Mouse (Mus musculus) ovary, postnatal 10 days (tissue): Measurements from ENCODE around the gene Cfd.

ENCODE experiments used
- DNase-seq: peaks from one replicate; pipeline ENCODE4 v3.0.0; 2022; ENCODE audit warnings: low spot score

The Cfd gene

DNA sequence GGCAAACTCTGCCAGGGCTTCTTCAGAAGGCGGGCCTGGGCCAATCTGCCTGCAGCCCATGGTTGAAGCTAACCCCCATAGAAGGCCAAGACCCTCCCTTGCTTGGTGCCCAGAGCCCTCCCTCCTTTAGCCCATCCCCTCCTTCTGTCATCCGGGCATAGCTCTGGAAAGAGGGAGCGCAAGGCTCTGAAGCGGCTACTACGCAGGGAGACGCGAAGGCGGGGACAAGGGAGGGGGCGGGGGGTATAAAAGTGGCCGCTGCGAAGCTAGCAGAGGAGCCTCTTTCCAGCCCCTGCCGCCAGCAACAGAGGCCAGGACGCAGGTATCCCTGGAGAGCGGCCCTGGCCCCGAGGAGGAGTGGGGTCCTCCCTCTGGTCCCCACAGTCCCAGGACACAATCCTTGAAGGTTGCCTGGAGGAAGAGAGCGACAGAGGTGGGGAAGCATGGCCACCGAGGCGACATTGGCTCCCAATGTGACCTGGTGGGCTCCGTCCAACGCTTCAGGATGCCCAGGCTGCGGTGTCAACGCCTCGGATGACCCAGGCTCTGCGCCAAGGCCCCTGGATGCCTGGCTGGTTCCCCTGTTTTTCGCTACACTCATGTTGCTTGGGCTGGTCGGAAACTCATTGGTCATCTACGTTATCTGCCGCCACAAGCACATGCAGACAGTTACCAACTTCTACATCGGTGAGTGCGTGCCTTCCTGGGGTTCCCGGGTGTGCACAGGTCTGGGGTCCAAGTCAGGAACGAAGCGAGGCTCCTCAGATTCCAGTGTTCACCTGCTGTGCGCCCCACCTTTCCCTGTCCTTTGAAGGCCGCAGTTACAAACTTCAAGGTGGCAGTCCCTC lies 27.8 kb downstream of the Cfd start:
- DNase-seq, result no peak

DNA sequence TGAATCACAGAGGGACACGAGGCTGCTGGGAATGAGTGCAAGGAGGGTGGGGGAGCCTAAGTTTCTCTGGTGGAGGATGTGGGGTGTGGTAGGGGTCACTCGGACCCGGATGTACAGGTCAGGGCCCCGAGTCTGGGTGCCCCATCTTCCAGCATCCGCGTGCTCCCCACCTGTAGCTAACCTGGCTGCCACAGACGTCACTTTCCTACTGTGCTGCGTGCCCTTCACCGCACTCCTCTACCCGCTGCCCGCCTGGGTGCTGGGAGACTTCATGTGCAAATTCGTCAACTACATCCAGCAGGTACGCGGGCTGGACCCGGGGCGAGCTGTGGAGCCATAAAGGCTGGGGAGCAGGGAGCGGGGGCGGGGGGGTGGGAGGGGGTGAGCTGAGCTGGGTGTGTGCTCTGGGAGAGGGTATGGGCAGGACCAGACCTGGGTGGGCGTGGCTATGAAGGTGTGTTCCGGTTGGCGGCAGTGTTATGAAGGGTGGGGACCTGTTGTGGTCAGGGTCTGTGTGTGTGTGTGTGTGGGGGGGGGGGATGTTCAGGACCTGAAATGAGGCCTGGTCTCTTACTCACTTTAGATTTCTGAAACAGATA lies 28.7 kb downstream of the Cfd start:
- no peak for DNase-seq

DNA sequence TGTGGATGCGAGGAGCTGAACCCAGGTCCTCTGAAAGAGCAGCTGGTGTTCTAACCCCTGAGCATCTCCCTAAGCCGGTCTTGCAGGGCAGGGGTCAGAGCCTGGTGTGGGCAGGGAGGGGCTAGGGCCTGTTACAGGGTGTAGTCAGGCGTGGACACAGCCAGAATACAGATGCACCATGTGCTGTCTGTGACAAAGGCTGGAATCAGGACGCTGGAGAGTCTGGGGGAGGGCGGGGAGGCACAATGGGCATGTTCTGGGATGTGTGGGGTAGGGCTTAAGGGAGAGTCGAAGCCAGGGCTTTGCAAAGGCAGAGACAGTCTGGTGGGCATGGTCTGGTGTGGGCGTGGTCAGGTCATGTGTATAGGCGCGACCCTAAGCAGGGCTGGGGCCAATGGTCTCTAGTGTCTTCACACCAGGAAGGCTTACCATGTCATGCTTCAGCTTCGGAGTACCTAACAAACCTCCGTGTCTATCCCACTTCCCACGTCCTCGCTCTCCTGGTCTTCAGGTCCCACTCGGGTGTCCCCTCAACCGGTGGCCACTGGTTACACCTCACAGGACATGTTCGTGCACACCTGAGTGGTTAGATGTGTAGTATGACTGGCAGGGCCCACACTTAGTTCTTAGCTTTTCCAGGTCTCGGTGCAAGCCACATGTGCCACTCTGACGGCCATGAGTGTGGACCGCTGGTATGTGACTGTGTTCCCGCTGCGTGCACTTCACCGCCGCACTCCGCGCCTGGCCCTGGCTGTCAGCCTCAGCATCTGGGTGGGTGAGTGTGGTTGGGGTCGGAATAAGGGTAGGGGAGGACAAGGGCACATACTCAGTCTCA lies 29.6 kb downstream of the Cfd start:
- no peak for DNase-seq

DNA sequence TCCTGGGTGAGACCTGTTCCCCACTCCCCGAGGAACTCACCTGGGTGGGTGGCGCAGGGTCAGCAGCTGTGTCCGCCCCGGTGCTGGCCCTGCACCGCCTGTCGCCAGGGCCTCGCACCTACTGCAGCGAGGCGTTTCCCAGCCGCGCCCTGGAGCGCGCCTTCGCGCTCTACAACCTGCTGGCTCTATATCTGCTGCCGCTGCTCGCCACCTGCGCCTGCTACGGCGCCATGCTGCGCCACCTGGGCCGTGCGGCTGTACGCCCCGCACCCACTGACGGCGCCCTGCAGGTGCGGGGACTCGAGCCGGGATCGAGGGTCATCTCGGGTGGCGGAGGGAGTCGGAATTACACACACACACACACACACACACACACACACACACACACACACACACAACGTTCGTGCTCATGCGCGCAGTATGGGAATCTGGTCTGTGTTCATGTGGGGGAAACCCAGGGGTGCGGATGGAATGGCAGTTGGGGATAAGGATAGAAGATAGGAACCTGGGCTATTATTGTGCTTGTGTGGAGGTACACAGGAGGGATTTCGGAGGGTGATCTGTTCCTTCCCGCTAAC lies 30.4 kb downstream of the Cfd start, which contains the start of gene R3hdm4:
R3hdm4 (minus strand) TSS at position 251 of the 578 bp plus-strand sequence.
- no peak for DNase-seq

GRCm38 (mm10) chr10:79921572-79921971 lies 30.9 kb downstream of the Cfd start:
- no peak for DNase-seq

DNA sequence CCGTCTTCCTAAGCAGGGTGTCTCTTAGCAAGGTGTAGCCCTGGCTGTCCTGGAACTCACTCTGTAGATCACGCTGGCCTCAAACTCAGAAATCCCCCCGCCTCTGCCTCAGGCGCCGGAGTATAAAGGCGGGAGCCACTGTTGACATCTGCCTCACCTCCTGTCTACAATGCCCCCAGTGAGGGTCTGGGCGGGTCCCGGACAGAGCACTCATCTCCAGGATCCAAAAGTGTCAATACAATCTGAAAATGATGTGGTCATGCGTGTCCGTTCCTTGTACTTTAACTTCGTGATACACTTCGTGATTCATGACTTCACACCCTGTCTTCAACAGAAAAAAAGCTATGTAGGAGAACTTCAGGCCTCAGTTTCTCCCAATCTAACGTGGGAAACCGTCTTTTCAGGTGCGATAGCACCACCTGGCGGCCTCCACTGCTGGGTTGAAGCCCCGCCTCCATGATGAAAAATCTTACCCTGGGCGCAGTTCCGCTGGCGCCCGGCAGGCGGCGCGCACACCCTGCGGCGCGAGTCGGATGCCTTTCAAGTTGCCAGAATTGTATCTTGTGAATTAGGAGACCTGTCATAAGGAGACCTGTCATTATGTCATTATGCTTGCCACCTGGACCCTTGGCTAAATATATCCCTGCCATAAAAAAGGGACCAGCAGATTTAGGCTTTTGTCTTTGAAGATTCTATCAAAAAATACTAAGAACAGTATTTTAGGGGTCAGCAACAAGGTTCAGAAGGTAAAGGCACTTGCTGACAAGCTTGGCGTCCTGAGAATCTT lies 34.5 kb downstream of the Cfd start:
- peak; percentile 93 for DNase-seq

GRCm38 (mm10) chr10:79925785-79926490 lies 35.3 kb downstream of the Cfd start:
- DNase-seq, result no peak

DNA sequence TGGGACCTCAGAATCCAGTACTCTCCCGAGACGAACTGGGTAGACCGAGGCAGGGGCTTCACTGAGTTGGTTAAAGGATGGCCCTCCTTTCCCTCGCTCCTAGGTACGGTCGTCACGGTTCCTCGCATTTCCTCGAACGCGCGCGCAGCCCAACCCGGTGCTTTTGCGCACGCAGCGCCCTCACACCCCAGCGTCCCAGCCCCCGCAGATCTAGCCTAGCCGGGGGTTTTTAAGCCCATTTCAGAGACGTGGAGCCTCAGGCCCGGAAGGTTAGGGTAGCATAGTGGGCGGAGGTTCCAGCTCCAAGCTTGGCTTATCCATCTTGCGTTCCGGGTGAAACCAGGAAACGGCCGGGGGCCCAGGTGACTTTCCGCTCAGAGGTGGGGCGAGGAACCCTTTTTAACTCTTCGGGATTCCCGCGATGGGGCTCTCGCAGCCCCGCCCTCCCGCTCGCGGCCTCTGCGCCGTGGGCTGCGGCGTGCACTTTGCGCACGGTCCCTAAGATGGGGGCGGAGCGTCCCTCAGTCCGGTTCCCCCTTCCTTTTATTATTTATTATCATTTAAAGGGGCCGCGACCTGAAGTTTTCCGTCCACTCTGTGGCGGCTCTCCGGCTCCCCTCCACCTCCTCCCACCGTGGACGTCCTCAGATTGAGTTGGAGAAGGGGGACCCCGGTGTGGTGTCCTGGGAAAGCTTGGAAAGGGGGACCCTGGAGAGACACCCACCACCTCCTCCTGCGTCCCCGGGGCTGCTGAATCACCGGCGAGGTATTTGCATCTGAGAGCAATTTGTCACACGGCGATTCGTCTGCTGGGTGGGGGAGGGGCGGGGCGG lies 36.1 kb downstream of the Cfd start, which contains the start of gene Arid3a:
Arid3a (plus strand) TSS at position 553 of the 833 bp plus-strand sequence.
- DNase-seq, result peak; percentile 74

GRCm38 (mm10) chr10:79927324-79928029 lies 36.8 kb downstream of the Cfd start:
- peak; percentile 41 for DNase-seq

DNA sequence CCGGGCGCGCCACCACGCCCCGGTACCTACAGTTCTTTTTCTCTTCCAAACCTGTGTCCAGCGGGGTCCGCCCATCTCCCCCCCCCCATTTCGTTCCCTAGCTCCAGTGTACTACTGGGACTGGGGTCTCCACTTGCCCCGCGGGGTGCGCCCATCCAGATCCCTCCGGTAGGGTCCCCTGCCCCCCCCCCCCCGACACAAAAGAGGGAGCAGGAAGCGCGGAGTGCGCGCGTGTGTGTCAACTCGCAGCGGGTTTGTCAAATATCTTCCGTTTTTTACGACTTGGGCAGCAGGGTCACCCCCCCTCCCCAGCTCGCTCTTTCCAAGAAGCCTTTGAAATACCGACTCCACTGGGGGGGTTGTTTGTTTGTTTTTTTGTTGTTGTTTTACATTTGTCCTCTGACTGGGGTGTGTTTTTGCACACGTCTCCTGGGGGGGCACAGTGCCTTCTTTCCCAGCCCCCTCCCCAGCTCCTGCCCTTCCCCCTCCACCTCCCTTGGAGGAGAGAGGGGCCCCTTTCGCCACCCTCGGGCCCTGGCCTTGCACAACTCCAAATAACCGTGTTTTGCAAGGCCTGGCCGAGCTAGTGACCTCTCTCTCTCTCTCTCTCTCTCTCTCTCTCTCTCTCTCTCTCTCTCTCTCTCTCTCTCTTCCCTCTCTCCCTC lies 37.5 kb downstream of the Cfd start:
- no peak for DNase-seq

DNA sequence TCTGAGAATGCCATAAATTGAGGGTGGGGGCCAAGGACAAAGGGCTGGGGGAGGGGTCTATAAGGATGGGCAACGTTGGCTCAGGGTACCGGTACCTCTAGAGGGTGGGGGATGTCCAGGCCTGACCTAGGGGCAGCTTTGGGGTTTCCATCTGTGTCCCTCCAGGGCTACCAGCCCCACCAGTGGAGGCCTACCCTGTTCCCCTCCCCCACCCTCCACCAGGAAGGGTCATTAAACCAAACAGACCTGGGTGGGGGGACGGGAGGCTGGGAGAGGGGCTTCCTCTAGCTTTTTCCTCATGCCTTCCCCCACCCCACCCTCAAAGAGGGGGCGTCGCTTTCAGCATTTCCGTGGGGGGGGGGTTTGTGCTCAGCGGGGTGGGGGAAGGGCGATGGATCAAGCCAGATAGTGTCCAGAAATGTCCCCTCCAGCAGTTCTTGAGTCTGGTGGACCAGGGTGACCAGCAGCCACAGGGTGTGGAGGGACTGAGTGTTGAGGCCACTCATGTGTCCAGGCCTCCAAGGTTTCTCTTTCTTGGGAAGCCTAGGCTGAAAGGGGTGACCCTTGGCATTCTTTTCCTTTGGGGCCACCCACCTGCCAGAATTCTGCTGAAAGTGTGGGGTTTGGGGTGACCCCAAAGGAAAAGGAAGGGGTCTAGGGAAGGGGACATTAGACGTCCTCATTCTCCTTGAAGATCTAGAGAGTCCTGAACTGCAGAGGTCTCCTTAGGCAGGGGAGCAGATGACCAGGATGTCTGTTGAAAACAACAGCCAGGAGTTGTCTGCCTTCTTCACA lies 38.5 kb downstream of the Cfd start:
- DNase-seq, result no peak

DNA sequence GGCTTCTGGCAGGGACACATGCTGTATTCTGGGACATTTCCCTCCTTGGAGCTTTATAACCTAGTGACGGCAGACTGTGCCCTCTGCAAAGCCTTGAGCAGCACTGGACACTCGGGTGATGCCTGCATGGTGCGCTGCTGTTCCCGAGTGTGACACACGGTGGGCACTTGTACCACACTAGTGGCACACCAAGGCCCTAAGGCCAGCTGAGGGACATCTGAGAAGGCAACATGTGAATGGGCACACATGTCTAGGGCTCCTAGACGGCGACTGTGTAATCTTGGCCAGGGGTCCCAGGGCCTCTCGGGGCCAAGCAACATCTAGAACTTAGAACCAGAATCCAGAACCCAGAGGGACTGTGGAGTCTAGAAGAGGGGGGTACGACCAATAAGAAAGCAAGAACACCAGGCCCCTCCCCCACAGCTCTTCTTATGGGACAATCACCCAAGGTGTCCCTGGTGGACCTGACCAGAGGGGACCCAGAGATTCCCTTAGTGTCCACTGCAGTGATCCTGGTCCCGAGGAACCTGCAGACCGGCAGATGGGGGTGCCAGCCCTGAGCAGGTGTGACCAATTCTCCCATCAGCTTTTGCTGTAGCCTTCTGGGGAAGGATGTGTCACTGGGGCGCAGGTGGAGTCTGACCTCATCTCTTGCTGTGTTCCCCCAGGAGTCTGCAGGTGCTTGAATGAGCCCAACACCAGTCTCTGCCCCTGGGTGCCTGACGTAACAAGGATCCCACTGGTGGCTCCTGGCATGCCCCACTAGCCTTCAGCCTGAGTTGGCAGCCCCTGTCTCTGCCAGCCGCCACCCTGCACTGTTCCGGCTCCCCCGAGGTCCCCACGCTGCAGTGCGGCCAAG lies 39.5 kb downstream of the Cfd start:
- DNase-seq, result no peak

- no peak for DNase-seq
These were observed 40.2 kb downstream of the Cfd start for GRCm38 (mm10) chr10:79930826-79931186.

DNA sequence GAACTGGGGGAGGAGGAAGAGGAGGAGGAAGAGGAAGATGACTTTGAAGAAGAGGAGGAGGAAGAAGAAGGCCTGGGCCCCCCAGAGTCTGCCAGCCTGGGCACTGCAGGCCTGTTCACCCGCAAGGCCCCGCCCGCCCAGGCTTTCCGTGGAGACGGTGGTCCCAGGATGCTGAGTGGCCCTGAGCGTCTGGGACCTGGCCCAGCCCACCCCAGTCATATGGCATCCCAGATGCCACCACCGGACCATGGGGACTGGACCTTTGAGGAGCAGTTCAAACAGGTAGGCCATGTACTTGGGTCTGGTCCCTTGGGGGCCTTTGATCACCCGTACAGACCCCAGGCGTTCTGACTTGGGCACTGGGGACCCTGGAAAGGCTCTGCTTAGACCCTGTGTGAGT lies 41.1 kb downstream of the Cfd start:
- DNase-seq, result no peak

GRCm38 (mm10) chr10:79932736-79933135 lies 42.1 kb downstream of the Cfd start:
- DNase-seq, result no peak

DNA sequence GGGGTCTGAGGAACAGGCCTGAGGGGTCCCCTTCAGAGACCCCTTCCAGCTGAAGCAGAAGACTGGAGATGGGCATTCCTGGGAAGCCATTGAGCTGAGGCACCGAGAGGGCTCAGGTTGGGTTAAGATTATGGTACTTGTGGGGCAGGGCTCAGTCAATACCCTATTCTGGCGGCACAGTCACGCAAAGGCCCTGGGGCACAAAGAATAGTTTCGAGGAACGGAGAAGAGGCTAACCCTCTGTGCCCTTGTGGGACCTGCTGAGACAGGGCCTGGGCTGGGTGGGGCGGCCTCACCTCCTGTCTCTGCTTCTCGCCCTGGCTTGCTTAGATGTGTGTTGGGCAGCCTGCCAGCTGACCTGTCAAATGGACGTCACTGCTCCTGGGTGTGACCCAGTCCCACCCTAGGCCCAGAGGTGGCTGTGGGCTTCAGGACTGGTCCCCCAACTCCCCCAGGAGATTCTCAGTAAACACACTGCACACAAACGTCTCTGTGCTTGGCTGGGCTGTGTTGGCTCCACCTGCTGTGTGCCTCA lies 42.6 kb downstream of the Cfd start:
- DNase-seq, result no peak

DNA sequence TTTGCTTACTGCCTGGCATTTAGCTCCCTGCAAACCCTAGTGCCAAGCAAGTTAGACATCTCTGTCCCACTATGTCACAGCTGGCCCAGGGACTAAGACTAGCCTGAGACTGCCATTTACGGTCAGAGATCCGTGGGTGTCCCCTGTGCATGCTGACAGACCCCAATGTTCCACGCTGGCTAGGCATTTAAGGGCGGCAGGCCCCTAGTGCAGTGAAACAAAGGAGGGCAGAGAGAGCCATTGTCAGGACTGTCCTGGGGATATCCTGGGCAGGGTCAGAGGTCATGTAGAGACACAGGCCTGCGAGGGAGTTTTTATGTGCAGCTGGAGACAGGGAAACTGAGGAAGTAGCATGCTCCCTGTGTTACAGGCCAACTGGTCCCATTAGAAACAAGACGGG lies 43.2 kb downstream of the Cfd start:
- DNase-seq, result no peak
